Mouse (Mus musculus): ENCODE measurements around the gene Sema3a.

DNA sequence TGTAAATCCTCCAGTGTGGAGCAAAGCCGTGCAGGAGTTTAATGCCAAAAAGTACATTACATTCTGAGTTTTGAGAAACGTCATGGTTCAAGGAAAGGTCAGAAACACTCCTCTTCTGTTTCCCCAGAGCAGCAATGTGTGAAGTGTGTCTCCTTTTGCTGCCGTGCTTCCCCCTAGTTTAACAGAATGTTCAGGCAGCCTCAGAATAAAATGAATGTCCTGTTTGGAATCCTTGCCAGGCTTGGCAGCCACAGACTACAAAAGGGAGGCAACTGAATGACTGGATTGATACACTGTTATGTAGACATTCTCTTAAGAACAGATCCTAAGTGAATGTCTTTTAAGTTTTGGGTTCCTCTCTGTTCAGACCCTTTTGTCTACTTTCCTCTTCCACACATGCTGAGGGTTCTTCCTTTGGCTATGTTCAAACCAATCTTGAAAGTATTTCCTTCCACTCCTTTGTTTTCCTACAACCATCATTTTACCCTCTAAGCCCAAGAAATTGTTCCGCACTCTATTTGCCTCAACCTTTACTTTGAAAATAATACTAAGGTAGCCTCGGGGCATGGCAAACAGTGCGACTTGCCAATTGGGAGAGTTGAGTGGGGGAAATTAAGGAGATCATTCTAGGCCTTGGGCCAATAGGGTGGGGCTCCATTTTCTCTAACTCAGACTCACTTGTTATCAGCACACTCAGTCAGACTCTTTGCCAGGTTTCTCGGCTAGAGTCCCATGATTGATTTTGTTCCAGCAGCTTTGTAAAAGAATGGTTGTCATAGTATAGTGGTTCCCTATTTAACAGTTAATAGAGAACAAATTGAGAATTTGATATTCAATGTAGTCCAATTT lies 345.1 kb downstream of the Sema3a start:
- no peak for TF ChIP-seq POLR2A (IDR thresholded peaks at IDR 0.05; ENCODE audit: low read depth, low read length)
- TF ChIP-seq CTCF (IDR thresholded peaks at IDR 0.05; ENCODE audit: borderline replicate concordance, insufficient read depth, low read length): no peak
